Mouse (Mus musculus): Measurements from ENCODE around the gene Sh2b2. TPM values are rescaled to one million over a fixed set of nuclear protein-coding genes. Genes with fewer than 3 reads are reported as not detected.

The Sh2b2 gene
- polyA plus RNA-seq (2014; fragmentation: Illumina TruSeq; extraction: RNeasy Lipid Tissue Mini Kit (QIAGEN cat#74804); ENCODE audit: low read depth, low replicate concordance), result 0.64 TPM

DNA sequence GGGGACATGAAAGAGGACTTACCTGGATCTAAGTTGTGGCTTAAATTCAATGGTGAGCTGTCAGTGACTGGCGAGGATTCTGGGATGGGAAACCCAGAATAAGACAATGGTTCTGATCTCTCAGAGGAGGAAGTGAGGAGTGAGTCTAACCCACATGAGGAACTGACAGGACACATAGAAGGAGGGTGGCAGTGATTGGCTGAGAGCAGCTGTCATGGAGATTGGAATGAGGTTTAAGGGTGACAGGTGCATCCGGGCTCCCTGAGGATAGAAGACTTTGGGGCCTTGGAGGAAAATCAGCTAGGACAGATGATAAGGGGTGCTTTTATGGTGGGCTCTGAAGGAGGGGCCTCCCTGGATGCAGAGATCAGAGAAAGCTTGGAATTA is at the start of gene Sh2b2:
Sh2b2 (minus strand) TSS at position 105 of the 387 bp plus-strand sequence.

DNA sequence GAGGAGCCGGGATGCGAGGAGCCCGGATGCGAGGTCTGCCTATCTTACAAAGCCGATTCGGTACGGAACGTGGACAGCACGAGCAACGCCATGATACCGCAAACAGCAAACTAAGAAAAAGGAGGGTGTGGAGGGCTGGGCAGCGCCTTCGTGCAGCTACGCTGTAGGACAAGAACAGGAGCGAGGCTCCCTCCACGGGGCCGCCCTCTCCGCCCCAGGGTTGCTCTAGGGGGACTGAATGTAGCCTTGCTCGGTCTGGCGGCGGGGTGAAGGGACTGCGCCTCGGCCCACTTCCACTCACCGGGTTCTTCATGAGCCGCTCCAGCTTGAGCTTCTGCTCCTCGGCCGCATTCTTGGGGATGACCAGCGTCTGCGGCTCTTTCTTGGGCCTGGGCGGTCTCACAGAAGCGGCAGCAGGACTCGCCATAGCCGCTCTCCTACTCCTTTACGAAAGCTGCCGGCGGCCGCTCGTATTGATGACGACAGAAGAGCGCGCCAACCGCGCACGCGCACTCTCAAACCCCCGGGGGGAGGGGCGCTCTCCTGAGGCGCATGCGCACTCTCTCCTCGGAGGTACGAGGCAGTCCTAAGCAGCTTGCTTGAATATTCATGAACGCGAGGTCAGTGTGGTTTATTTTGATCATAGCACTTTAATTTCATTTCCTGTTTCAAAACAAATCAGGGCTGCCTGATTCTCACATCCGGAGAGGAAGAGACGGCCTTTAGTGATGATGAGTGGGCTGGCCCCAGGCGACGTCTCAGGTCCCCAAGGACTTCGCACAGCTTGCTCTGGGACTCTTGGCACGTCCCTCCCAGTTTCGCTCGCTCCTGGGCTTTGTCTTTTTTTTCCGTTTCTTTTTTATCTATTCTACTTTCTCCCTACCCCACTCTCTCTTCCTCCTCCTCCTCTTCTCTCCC is 47.6 kb downstream of the Sh2b2 start, which contains the start of gene Prkrip1:
Prkrip1 (minus strand) TSS at position 490 of the 918 bp plus-strand sequence.

DNA sequence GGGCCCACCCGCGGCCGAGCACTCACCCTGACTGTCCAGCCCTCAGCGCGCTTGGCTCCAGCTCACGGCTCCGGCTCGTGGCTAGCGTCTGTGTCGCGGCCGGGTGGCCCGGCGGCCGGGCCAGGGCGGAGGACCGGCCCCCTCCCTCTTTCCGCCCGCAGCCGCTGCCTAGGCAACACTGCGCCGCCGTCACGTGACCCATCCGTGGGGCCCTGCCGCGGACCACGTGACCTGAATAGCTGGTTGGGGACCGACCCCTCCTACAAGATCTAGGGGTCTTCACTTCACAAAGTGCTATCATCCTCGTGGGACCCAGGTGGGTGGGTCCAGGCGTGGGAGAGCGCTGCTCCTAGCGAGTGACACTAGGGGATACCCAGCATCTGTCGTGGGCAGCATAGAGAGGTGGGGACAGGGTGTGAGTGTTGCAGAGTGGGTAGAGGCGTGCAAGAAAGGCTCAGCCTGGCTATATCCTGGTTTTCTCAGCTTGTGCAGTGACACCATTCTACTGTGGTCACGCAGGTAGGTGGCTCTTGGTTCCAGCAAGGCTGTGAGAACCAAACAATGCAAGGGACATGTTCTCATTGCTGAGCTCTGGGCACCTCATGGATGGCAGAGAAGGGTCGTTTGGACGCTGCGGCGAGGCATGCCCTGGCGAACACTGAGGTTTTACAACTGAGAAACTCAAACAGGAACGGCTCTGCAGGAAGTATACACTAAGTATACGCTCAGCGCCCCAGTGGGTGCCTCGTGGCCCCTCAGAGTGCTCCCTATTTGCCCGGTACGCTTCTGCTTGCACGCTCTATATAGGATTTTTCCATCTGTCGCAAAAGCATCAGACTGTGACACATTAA is 75.6 kb downstream of the Sh2b2 start, which contains the start of gene Orai2:
Orai2 (minus strand) TSS at position 202 of the 851 bp plus-strand sequence.

Other genes with a start within 250 kb of the Sh2b2 start
- 0.70 TPM for gene Upk3b, start 208.1 kb downstream of the Sh2b2 start, polyA plus RNA-seq (2014; fragmentation: Illumina TruSeq; extraction: RNeasy Lipid Tissue Mini Kit (QIAGEN cat#74804); ENCODE audit: low read depth, low replicate concordance)
- gene Upk3bl, start 192.1 kb downstream of the Sh2b2 start, polyA plus RNA-seq (2014; fragmentation: Illumina TruSeq; extraction: RNeasy Lipid Tissue Mini Kit (QIAGEN cat#74804); ENCODE audit: low read depth, low replicate concordance), result not detected
- gene Rasa4, start 162.6 kb downstream of the Sh2b2 start, polyA plus RNA-seq (2014; fragmentation: Illumina TruSeq; extraction: RNeasy Lipid Tissue Mini Kit (QIAGEN cat#74804); ENCODE audit: low read depth, low replicate concordance), result 0.23 TPM
- 6.1 TPM for gene Polr2j, start 129.9 kb downstream of the Sh2b2 start, polyA plus RNA-seq (2014; fragmentation: Illumina TruSeq; extraction: RNeasy Lipid Tissue Mini Kit (QIAGEN cat#74804); ENCODE audit: low read depth, low replicate concordance)
- gene Lrwd1, start 110.5 kb downstream of the Sh2b2 start, polyA plus RNA-seq (2014; fragmentation: Illumina TruSeq; extraction: RNeasy Lipid Tissue Mini Kit (QIAGEN cat#74804); ENCODE audit: low read depth, low replicate concordance), result 0.47 TPM
- gene Alkbh4, start 110.4 kb downstream of the Sh2b2 start, polyA plus RNA-seq (2014; fragmentation: Illumina TruSeq; extraction: RNeasy Lipid Tissue Mini Kit (QIAGEN cat#74804); ENCODE audit: low read depth, low replicate concordance), result 0.93 TPM
- gene Orai2, start 75.8 kb downstream of the Sh2b2 start, polyA plus RNA-seq (2014; fragmentation: Illumina TruSeq; extraction: RNeasy Lipid Tissue Mini Kit (QIAGEN cat#74804); ENCODE audit: low read depth, low replicate concordance), result 0.82 TPM
- gene Prkrip1, start 47.6 kb downstream of the Sh2b2 start, polyA plus RNA-seq (2014; fragmentation: Illumina TruSeq; extraction: RNeasy Lipid Tissue Mini Kit (QIAGEN cat#74804); ENCODE audit: low read depth, low replicate concordance), result 32.7 TPM